Mouse (Mus musculus) kidney, postnatal 0 days (tissue): Measurements from ENCODE around the gene Pdcl. TPM values are rescaled to one million over a fixed set of nuclear protein-coding genes. Genes with fewer than 3 reads are reported as not detected.
A peak's percentile ranks its signal among the peaks of the same experiment; 100 is the strongest.

Source experiments
- ATAC-seq: fragments of 200-750 bp; cut with Nextera tagmentation; replicated peaks from 2 replicates; pipeline ENCODE4 v1.8.0; 2017; ENCODE audit warnings: low read depth, moderate number of reproducible peaks, moderate TSS enrichment, moderate library complexity; ENCODE audit not compliant: low FRiP score
- DNase-seq: peaks from one replicate; pipeline ENCODE4 v3.0.0-alpha.2; 2016; ENCODE audit warnings: low spot score
- H3K27ac ChIP-seq: fragments of 300-500 bp; sonication (generic); 2 replicates; pipeline ENCODE4 v1.5.1; 2014; ENCODE audit warnings: mild to moderate bottlenecking
- H3K27me3 ChIP-seq: fragments of 300-500 bp; sonication (generic); 2 replicates; pipeline ENCODE4 v1.6.1; 2014; ENCODE audit warnings: low read length, mixed read lengths; ENCODE audit not compliant: insufficient read depth
- H3K36me3 ChIP-seq: fragments of 300-500 bp; sonication (generic); 2 replicates; pipeline ENCODE4 v1.6.1; 2014; ENCODE audit warnings: low read length, mixed read lengths; ENCODE audit not compliant: insufficient read depth
- H3K4me1 ChIP-seq: fragments of 300-500 bp; sonication (generic); replicated peaks from 2 replicates; pipeline ENCODE4 v1.6.1; 2014; ENCODE audit warnings: antibody characterized with exemption, low read length, mixed read lengths; ENCODE audit not compliant: insufficient read depth
- H3K4me2 ChIP-seq: fragments of 300-500 bp; sonication (generic); 2 replicates; pipeline ENCODE4 v1.6.1; 2014; ENCODE audit warnings: mild to moderate bottlenecking, low read length, moderate library complexity, mixed read lengths
- H3K4me3 ChIP-seq: fragments of 300-500 bp; sonication (generic); replicated peaks from 2 replicates; pipeline ENCODE4 v1.5.1; 2014; ENCODE audit warnings: low read depth, low read length
- H3K9ac ChIP-seq: fragments of 300-500 bp; sonication (generic); 2 replicates; pipeline ENCODE4 v1.6.1; 2014; ENCODE audit warnings: low read depth, low read length
- H3K9me3 ChIP-seq: fragments of 300-500 bp; sonication (generic); replicated peaks from 2 replicates; pipeline ENCODE4 v1.6.1; 2016; ENCODE audit warnings: low read length, inconsistent platforms, mixed read lengths
- CTCF ChIP-seq: IDR thresholded peaks from 2 replicates; pipeline ENCODE4 v1.5.1; 2016; ENCODE audit warnings: antibody characterized with exemption, low read depth, mild to moderate bottlenecking, moderate library complexity
- whole genome bisulfite sequencing: fragments of 180-500 bp; shearing (Covaris S2); extraction: QIAGEN DNeasy Blood & Tissue Kit; methylation state at CpG from one replicate; pipeline ENCODE4 v1.1.7; 2014; 5-methylcytosine and 5-hydroxymethylcytosine counted together
- polyA plus RNA-seq: library from polyadenylated mRNA; unstranded; fragments of >200 nt; fragmentation: Nextera tagmentation; extraction: Ambion mirVana; gene quantifications from 2 replicates; pipeline ENCODE4 v1.2.1, GENCODE M21; 2015

The Pdcl gene
- polyA plus RNA-seq = 50.1 and 51.0 TPM in 2 replicates

DNA sequence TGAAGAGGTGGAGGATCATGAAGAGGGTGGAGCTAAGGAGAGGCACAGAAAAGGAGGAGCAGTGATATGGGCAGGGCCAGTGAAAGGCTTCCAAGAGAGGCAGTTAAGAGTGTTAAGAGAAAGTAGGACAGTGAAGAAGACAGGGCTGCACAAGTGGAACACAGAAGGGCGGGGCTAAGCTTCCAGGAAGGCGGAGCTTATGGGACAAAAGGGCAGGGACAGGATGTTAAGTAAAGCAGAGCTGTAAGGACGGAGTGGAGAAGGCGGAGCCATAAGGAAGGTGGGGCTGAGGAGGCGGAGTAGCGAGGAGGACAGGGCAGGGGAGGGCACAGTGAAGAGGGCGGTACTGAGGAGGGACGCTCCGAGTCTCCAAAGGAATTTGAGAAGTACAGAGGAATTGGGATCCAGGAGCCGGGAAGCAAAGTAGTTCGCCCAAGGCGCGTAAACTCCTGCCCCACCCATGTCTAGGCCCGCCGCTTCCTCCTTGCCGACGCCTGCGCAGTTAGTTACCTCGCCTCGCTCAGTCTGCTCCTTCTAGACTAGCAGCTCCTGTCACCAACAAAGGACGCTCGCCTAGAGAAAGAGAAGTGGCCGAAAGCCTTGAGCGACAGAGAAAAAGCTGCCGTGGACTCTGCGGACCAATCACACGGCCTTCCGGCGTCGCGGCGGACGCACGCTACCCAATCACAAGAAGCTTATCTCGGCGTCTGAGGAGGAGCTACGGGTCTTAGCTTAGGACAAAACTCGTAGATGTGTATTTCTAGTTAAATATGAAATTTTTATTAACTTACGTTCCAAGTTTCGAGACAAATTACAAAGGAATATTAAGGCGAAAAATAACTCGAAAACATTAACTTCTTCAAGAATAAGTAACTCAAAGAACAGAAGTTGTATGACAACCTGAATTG, at the start of gene Pdcl:
Pdcl (minus strand) TSS at position 700 of the 908 bp plus-strand sequence.
- peaks cover 24% of the 10 kb centered on the region for H3K36me3 ChIP-seq
- H3K9ac ChIP-seq = peak within 1 kb of the TSS; percentile 88
- H3K27ac ChIP-seq = peak within 1 kb of the TSS; percentile 99
- DNase-seq (peak; percentile 99), ATAC-seq (peak; percentile 100)
- peak within 1 kb of the TSS; percentile 71 for H3K4me3 ChIP-seq
- peak within 1 kb of the TSS; percentile 74 for H3K4me2 ChIP-seq
- WGBS = under 1% methylated on average over 42 of the region's 42 CpGs
- no peak for TF ChIP-seq CTCF
- H3K9me3 ChIP-seq = no peaks in the 10 kb centered on the region
- H3K4me1 ChIP-seq = peaks cover 3% of the 10 kb centered on the region; the same call in 1 of the 2 replicates
- H3K27me3 ChIP-seq = no peaks in the 10 kb centered on the region

DNA sequence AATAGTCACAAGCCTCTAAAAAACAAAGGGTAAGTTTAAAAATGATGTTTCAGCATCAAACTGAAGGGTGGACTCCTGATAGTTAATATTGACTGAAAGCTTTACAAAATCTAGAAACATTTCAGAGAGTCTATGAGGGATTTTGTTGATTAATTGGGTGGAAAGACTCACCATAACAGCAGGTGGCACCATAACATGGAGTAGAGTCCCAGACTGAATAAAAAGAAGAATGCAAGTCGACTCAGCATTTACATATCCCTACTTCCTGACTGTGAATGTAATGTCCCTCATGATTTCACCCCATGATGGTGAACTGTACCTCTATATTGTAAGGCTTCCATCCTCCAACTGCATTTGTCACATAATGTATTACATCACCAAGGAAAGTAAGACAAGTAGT, 36.4 kb upstream of the Pdcl start:
- Histone ChIP-seq H3K4me2 (no peak overlapping the region), H3K4me1 (no peaks in the 10 kb centered on the region), H3K9ac (no peak overlapping the region), H3K36me3 (peaks cover 22% of the 10 kb centered on the region), H3K27me3 (no peaks in the 10 kb centered on the region), H3K4me3 (no peak overlapping the region), H3K9me3 (no peaks in the 10 kb centered on the region), H3K27ac (no peak overlapping the region)
- DNase-seq (peak; percentile 42), ATAC-seq (no peak)
- 52% methylated on average over 1 of the region's 1 CpGs for WGBS
- TF ChIP-seq CTCF = peak; percentile 51; the same call in 1 of the 2 replicates

DNA sequence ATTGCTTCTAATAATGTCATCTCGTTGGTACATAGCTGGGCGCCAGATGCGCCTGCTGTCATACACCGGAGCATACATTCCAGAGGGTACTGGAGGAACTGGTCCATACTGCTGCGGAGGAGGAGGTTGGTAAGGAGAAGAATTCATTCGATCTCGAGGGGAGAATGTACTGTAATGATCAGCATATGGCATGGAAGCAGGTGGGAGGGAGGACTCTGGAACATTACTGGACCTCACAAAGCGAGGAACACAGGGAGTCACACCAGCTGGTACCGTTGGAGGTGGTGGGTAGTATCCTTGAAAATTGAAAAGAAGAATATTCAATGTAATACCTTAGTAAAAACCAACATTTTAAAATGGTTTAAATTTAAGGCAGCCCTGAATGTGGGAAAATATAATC, 23.8 kb upstream of the Pdcl start:
- H3K9ac ChIP-seq = no peak overlapping the region
- H3K4me3 ChIP-seq = no peak overlapping the region
- H3K27ac ChIP-seq = no peak overlapping the region
- no peaks in the 10 kb centered on the region for H3K9me3 ChIP-seq
- WGBS = 93% methylated on average over 9 of the region's 9 CpGs
- H3K4me1 ChIP-seq = no peaks in the 10 kb centered on the region
- peaks cover 20% of the 10 kb centered on the region for H3K36me3 ChIP-seq
- ATAC-seq (no peak), DNase-seq (no peak)
- H3K27me3 ChIP-seq = no peaks in the 10 kb centered on the region
- TF ChIP-seq CTCF = no peak
- H3K4me2 ChIP-seq = no peak overlapping the region

DNA sequence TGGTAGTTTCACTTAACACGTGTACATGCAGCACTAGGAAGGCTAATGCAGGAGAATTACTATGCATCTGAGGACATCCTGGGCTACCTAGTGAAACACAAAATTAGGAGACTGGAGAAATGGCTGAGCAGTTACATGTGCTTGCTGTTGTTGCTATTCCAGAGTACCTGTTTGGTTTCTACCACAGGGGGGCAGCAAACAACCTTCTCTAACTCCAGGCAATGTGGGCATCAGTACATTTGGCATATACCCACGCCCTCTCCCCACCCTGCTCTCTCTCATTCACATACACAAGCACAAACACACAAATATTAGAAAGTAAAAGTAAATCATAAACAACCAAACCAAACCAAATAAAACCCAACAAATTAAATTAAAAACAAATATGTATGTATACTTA, 21.1 kb upstream of the Pdcl start:
- H3K9ac ChIP-seq = no peak overlapping the region
- no peaks in the 10 kb centered on the region for H3K9me3 ChIP-seq
- peak; percentile 80 for TF ChIP-seq CTCF
- H3K36me3 ChIP-seq = peaks cover 24% of the 10 kb centered on the region
- ATAC-seq (no peak), DNase-seq (peak; percentile 68)
- H3K27ac ChIP-seq = no peak overlapping the region
- no peak overlapping the region for H3K4me3 ChIP-seq
- no peaks in the 10 kb centered on the region for H3K27me3 ChIP-seq
- H3K4me1 ChIP-seq = no peaks in the 10 kb centered on the region
- WGBS = 67% methylated on average over 2 of the region's 2 CpGs
- H3K4me2 ChIP-seq = no peak overlapping the region

DNA sequence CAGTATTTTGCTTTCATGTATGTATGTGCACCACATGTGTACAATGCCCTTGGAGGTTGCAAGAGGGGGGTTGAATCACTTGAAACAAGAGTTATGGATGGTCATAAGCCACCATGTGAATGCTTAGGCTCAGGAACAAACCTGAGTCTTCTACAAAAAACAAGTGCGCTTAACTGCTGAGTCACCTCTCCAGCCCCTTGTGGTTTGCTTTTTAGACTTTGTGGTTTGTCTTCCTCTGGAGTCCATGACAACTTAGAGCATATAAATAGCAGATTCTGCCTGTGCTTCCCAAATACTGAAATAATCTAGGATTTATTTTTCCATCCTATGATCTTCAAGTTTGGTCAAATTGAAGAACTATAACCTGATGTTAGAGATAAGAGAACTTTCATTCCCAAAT, 16.9 kb upstream of the Pdcl start:
- TF ChIP-seq CTCF = no peak
- Histone ChIP-seq H3K9ac (no peak overlapping the region), H3K27me3 (no peaks in the 10 kb centered on the region), H3K9me3 (no peaks in the 10 kb centered on the region), H3K4me3 (no peak overlapping the region), H3K27ac (no peak overlapping the region), H3K36me3 (peaks cover 12% of the 10 kb centered on the region; the same call in 1 of the 2 replicates), H3K4me1 (no peaks in the 10 kb centered on the region), H3K4me2 (no peak overlapping the region)
- ATAC-seq (no peak), DNase-seq (no peak)
- WGBS = 97% methylated on average over 1 of the region's 1 CpGs

DNA sequence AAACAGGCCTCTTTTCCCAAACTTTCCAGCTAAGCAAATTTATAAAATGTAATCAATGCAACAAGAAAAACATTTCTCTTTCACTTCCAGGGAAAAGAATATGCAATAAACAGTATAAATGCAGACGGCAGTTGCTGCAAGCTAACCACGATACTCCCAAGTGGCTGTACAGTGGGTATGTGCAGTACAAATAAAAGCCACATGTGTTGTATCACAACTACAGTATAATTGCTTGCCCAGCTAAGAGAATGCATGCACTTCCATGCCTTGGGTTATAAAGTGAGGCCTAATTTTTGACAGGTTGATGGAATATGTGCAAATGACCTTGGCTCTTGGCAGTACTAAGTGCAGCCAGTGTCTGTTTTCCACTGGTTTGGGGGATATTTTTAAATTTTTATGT, 11.5 kb upstream of the Pdcl start:
- no peak for DNase-seq
- no peak for TF ChIP-seq CTCF
- Histone ChIP-seq H3K9ac (no peak overlapping the region), H3K4me3 (no peak overlapping the region), H3K4me1 (no peaks in the 10 kb centered on the region), H3K36me3 (peaks cover 5% of the 10 kb centered on the region; the same call in 1 of the 2 replicates), H3K27ac (no peak overlapping the region), H3K4me2 (no peak overlapping the region), H3K9me3 (no peaks in the 10 kb centered on the region), H3K27me3 (no peaks in the 10 kb centered on the region)
- WGBS = 84% methylated on average over 2 of the region's 2 CpGs
- ATAC-seq = no peak
